Mouse (Mus musculus) G1E (cell line): ENCODE measurements around the gene Ncoa3. TPM values are rescaled to one million over a fixed set of nuclear protein-coding genes. Genes with fewer than 3 reads are reported as not detected.
"Not testable (repeated sequence)": the region's sequence is repeated elsewhere in the genome, so short reads cannot be mapped to it uniquely, and the experiment has no call there.

Experiments used
- ATAC-seq: 2 replicates; pipeline ENCODE4 v1.8.0; 2016; ENCODE audit warnings: mild to moderate bottlenecking; ENCODE audit not compliant: insufficient number of reproducible peaks, poor library complexity, low FRiP score, severe bottlenecking; ENCODE audit errors: extremely low read depth
- DNase-seq: peaks from one replicate; pipeline ENCODE4 v3.0.0; 2012; ENCODE audit warnings: low spot score
- H3K27me3 ChIP-seq: 2 replicates; pipeline ENCODE4 v1.6.1; 2012; ENCODE audit warnings: mild to moderate bottlenecking, low read length, inconsistent platforms; ENCODE audit not compliant: insufficient read depth
- H3K36me3 ChIP-seq: replicated peaks from 2 replicates; pipeline ENCODE3; 2012; ENCODE audit warnings: mild to moderate bottlenecking, inconsistent platforms
- H3K4me1 ChIP-seq: 2 replicates; pipeline ENCODE4 v1.6.1; 2012; ENCODE audit warnings: low read depth, low read length, inconsistent platforms, mixed read lengths; ENCODE audit not compliant: insufficient read depth
- H3K4me3 ChIP-seq: 2 replicates; pipeline ENCODE4 v1.5.1; 2012; ENCODE audit warnings: low read depth, mild to moderate bottlenecking, inconsistent platforms, low read length, moderate library complexity, mixed read lengths
- H3K9me3 ChIP-seq: replicated peaks from 2 replicates; pipeline ENCODE4 v1.6.1; 2012; ENCODE audit warnings: inconsistent platforms
- CTCF ChIP-seq: IDR thresholded peaks from 2 replicates; pipeline ENCODE4 v1.5.1; 2012; ENCODE audit warnings: low read depth, low read length, inconsistent platforms, mixed read lengths
- GATA1 ChIP-seq: IDR thresholded peaks from 2 replicates; pipeline ENCODE4 v1.6.1; 2012; ENCODE audit warnings: borderline replicate concordance, low read length, inconsistent platforms, mixed read lengths
- GATA2 ChIP-seq: IDR thresholded peaks from 2 replicates; pipeline ENCODE4 v1.6.1; 2012; ENCODE audit warnings: low read depth, low read length, inconsistent platforms, borderline replicate concordance
- POLR2AphosphoS5 ChIP-seq: IDR thresholded peaks from 2 replicates; pipeline ENCODE4 v1.6.1; 2012; ENCODE audit warnings: low read depth, low read length, inconsistent platforms; ENCODE audit not compliant: insufficient replicate concordance
- TAL1 ChIP-seq: conservative IDR thresholded peaks from 2 replicates; pipeline ENCODE4 v1.6.1; 2012; ENCODE audit warnings: low read depth, low read length, inconsistent platforms, mixed read lengths
- polyA plus RNA-seq: library from polyadenylated mRNA; stranded (reverse); fragments of >175 nt; gene quantifications from 2 replicates; pipeline ENCODE4 v1.2.3, GENCODE M21; 2012
- total RNA-seq, 2 experiments: library from RNA; stranded (forward) in 1 of 2; stranded (reverse) in 1 of 2; fragments of 200-1000 nt in 1 of 2; fragments of >200 nt in 1 of 2; fragmentation: Nextera tagmentation in 1 of 2; gene quantifications; 2 replicates each; pipeline ENCODE4 v1.2.3; 2014 to 2017

The Ncoa3 gene
- total and polyA plus RNA-seq, 3 experiments: 8.2 to 17.9 (median 14.6) TPM

GRCm38 (mm10) chr2:166082193-166082592 lies 89.8 kb downstream of the Ncoa3 start:
- TF ChIP-seq POLR2AphosphoS5: no peak
- TF ChIP-seq CTCF: peak; percentile 84
- H3K36me3 ChIP-seq: no peaks in the 10 kb centered on the region
- H3K9me3 ChIP-seq: no peaks in the 10 kb centered on the region
- peaks cover 6% of the 10 kb centered on the region for H3K4me1 ChIP-seq
- ATAC-seq (no peak; the same call in 1 of the 2 replicates), DNase-seq (peak; percentile 32)
- peaks cover 6% of the 10 kb centered on the region; the same call in 1 of the 2 replicates for H3K27me3 ChIP-seq
- H3K4me3 ChIP-seq: no peak overlapping the region

GRCm38 (mm10) chr2:166082661-166083060 lies 90.2 kb downstream of the Ncoa3 start:
- no peak overlapping the region for H3K4me3 ChIP-seq
- peaks cover 6% of the 10 kb centered on the region for H3K4me1 ChIP-seq
- TF ChIP-seq GATA1 (no peak), CTCF (no peak), GATA2 (no peak), POLR2AphosphoS5 (no peak), TAL1 (no peak)
- no peaks in the 10 kb centered on the region for H3K36me3 ChIP-seq
- peaks cover 4% of the 10 kb centered on the region; the same call in 1 of the 2 replicates for H3K27me3 ChIP-seq
- no peak for ATAC-seq
- H3K9me3 ChIP-seq: no peaks in the 10 kb centered on the region
- DNase-seq: no peak

- no peak for TF ChIP-seq GATA2
- no peak for TF ChIP-seq GATA1
- no peak for TF ChIP-seq POLR2AphosphoS5
- no peak for TF ChIP-seq CTCF
- TF ChIP-seq TAL1: no peak
- no peaks in the 10 kb centered on the region for H3K9me3 ChIP-seq
- DNase-seq: no peak
- peaks cover 4% of the 10 kb centered on the region; the same call in 1 of the 2 replicates for H3K27me3 ChIP-seq
- no peak overlapping the region for H3K4me3 ChIP-seq
- no peak for ATAC-seq
- no peaks in the 10 kb centered on the region for H3K36me3 ChIP-seq
- peaks cover 6% of the 10 kb centered on the region for H3K4me1 ChIP-seq
Measured at GRCm38 (mm10) chr2:166083542-166084031, 91.2 kb downstream of the Ncoa3 start.

- DNase-seq (no peak), ATAC-seq (no peak)
- Histone ChIP-seq H3K36me3 (no peaks in the 10 kb centered on the region), H3K27me3 (peaks cover 4% of the 10 kb centered on the region; the same call in 1 of the 2 replicates), H3K9me3 (no peaks in the 10 kb centered on the region), H3K4me3 (no peak overlapping the region), H3K4me1 (peaks cover 2% of the 10 kb centered on the region; the same call in 1 of the 2 replicates)
- no peak for TF ChIP-seq CTCF
- TF ChIP-seq GATA1: no peak
- TF ChIP-seq POLR2AphosphoS5: no peak
- no peak for TF ChIP-seq GATA2
- no peak for TF ChIP-seq TAL1
Measured at GRCm38 (mm10) chr2:166084111-166084510, 91.7 kb downstream of the Ncoa3 start.

GRCm38 (mm10) chr2:166084964-166085363 lies 92.5 kb downstream of the Ncoa3 start:
- not testable (repeated sequence) for H3K4me3 ChIP-seq, ATAC-seq, DNase-seq, H3K4me1 ChIP-seq, H3K9me3 ChIP-seq, H3K27me3 ChIP-seq, H3K36me3 ChIP-seq
- peak; percentile 79 for TF ChIP-seq CTCF

- ATAC-seq: no peak
- H3K9me3 ChIP-seq: no peaks in the 10 kb centered on the region
- H3K4me1 ChIP-seq: no peaks in the 10 kb centered on the region
- TF ChIP-seq CTCF: no peak
- TF ChIP-seq TAL1: no peak
- TF ChIP-seq GATA1: no peak
- no peak for TF ChIP-seq POLR2AphosphoS5
- TF ChIP-seq GATA2: no peak
- peaks cover 4% of the 10 kb centered on the region; the same call in 1 of the 2 replicates for H3K27me3 ChIP-seq
- no peaks in the 10 kb centered on the region for H3K36me3 ChIP-seq
- no peak overlapping the region for H3K4me3 ChIP-seq
- DNase-seq: no peak
Measured at GRCm38 (mm10) chr2:166085780-166086179, 93.3 kb downstream of the Ncoa3 start.
